Mouse (Mus musculus) liver, embryonic 14.5 days (tissue): Measurements from ENCODE around the gene Vmn1r2. TPM values are rescaled to one million over a fixed set of nuclear protein-coding genes. Genes with fewer than 3 reads are reported as not detected.
"Not testable (repeated sequence)": the region's sequence is repeated elsewhere in the genome, so short reads cannot be mapped to it uniquely, and the experiment has no call there.

Source experiments
- ATAC-seq: fragments of 200-750 bp; cut with Nextera tagmentation; 2 replicates; pipeline ENCODE4 v1.8.0; 2017; ENCODE audit warnings: moderate number of reproducible peaks, mild to moderate bottlenecking, moderate library complexity; ENCODE audit not compliant: insufficient read depth
- DNase-seq, 3 experiments: peaks; one replicate each; pipeline ENCODE4 v3.0.0-alpha.2; 2012 to 2013; ENCODE audit warnings: low read depth in 3 of 3, low spot score in 3 of 3
- H3K27ac ChIP-seq: fragments of 300-500 bp; sonication (generic); 2 replicates; pipeline ENCODE4 v1.5.1; 2014; ENCODE audit warnings: moderate library complexity, mild to moderate bottlenecking, control low read depth, inconsistent platforms
- H3K27me3 ChIP-seq: fragments of 300-500 bp; sonication (generic); 2 replicates; pipeline ENCODE4 v1.6.1; 2014; ENCODE audit warnings: mild to moderate bottlenecking, low read length, moderate library complexity; ENCODE audit not compliant: control insufficient read depth, insufficient read depth
- H3K36me3 ChIP-seq: fragments of 300-500 bp; sonication (generic); replicated peaks from 2 replicates; pipeline ENCODE4 v1.6.1; 2014; ENCODE audit warnings: low read depth; ENCODE audit not compliant: control insufficient read depth, insufficient read depth
- H3K4me1 ChIP-seq, 2 experiments: fragments of 200-500 bp in 1 of 2; fragments of 300-500 bp in 1 of 2; sonication (generic) in 1 of 2; replicated peaks; 2 replicates each; pipeline ENCODE4 v1.6.1; 2012 to 2014; ENCODE audit warnings: antibody characterized with exemption in 1 of 2, inconsistent platforms in 1 of 2, low read length in 1 of 2; ENCODE audit not compliant: control insufficient read depth in 2 of 2, insufficient read depth in 2 of 2
- H3K4me2 ChIP-seq: fragments of 300-500 bp; sonication (generic); 2 replicates; pipeline ENCODE4 v1.6.1; 2014; ENCODE audit warnings: low read depth, mild to moderate bottlenecking, control low read depth, moderate library complexity
- H3K4me3 ChIP-seq, 2 experiments: fragments of 200-500 bp in 1 of 2; fragments of 300-500 bp in 1 of 2; sonication (generic) in 1 of 2; 2 replicates each; pipeline ENCODE4 v1.5.1; 2012 to 2014; ENCODE audit warnings: low read depth in 2 of 2, low read length in 2 of 2, mild to moderate bottlenecking in 2 of 2, control low read depth in 1 of 2, inconsistent platforms in 1 of 2, moderate library complexity in 1 of 2; ENCODE audit not compliant: insufficient read depth in 1 of 2
- H3K9ac ChIP-seq: fragments of 300-500 bp; sonication (generic); replicated peaks from 2 replicates; pipeline ENCODE4 v1.6.1; 2014; ENCODE audit warnings: mild to moderate bottlenecking, control low read depth, moderate library complexity
- H3K9me3 ChIP-seq: fragments of 300-500 bp; sonication (generic); 2 replicates; pipeline ENCODE4 v1.6.1; 2016; ENCODE audit warnings: low read length, mixed read lengths; ENCODE audit not compliant: control insufficient read depth
- EP300 ChIP-seq: IDR thresholded peaks from 2 replicates; pipeline ENCODE4 v1.6.1; 2016; ENCODE audit warnings: antibody characterized with exemption, low read depth
- WGBS: fragments of 180-500 bp; shearing (Covaris S2); extraction: QIAGEN DNeasy Blood & Tissue Kit; methylation state at CpG from one replicate; pipeline ENCODE4 v1.1.7; 2014; ENCODE audit not compliant: insufficient replicate concordance; 5-methylcytosine and 5-hydroxymethylcytosine counted together
- polyA plus RNA-seq, 2 experiments: library from polyadenylated mRNA; depleted of rRNA in 1 of 2; stranded (reverse) in 1 of 2; unstranded in 1 of 2; fragments of >200 nt; fragmentation: Nextera tagmentation in 1 of 2; extraction: Ambion mirVana in 1 of 2; gene quantifications; 2 replicates each; pipeline versions ENCODE4 v1.2.1 to v1.2.3; 2012 to 2014

Gene Vmn1r2
- polyA plus RNA-seq, 2 experiments, result not detected

DNA sequence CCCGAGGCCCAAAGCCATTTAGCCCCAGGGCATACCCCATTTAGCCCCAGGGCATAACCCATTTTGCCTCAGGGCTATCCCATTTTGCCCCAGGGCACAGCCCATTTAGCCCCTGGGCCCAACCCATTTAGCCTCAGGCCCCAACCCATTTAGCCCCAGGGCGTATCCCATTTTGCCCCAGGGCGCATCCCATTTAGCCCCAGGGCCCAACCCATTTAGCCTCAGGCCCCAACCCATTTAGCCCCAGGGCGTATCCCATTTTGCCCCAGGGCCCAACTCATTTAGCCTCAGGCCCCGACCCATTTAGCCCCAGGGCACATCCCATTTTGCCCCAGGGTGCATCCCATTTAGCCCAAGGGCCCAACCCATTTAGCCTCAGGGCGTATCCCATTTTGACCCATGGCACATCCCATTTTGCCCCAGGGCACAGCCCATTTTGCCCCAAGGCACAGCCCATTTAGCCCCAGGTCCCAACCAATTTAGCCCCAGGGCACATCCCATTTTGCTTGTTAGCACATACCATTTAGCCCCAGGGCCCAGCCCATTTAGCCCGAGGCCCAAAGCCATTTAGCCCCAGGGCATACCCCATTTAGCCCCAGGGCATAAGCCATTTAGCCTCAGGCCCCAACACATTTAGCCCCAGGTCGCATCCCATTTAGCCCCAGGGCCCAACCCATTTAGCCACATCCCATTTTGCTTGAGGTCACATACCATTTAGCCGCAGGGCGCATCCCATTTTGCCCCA lies 9.8 kb downstream of the Vmn1r2 start:
- not testable (repeated sequence) for ATAC-seq, H3K4me1 ChIP-seq, H3K4me3 ChIP-seq, H3K27ac ChIP-seq, H3K4me2 ChIP-seq, H3K27me3 ChIP-seq, H3K36me3 ChIP-seq, DNase-seq, H3K9ac ChIP-seq, H3K9me3 ChIP-seq
- WGBS, result 75% methylated on average over 10 of the region's 10 CpGs

DNA sequence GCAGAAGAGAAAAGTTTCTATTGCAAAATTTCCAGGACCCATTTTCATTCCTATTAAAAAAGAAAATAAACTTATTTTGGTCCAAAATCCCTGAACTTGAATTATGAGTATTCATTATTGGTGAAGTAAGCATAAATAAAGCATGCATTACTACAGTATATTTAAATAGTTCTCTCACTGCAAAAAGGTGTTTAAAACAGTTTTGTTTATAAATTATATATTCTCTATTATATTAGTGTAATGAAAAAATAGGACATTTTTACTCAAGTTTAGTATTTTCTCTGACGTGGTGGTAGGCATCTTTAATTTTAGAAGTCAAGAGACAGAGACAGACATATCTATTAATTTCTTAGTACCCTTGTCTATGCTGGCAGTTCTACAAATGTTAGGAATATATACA lies 18.1 kb downstream of the Vmn1r2 start, which contains the start of gene Vmn1r3:
TSS of gene Vmn1r3 (minus strand) at position 101 of the 400 bp plus-strand sequence.
- ATAC-seq, H3K36me3 ChIP-seq, H3K27ac ChIP-seq, H3K27me3 ChIP-seq, H3K4me1 ChIP-seq, H3K9ac ChIP-seq, H3K4me3 ChIP-seq, H3K4me2 ChIP-seq, H3K9me3 ChIP-seq, DNase-seq: not testable (repeated sequence)
- WGBS, result 51% methylated on average over 1 of the region's 1 CpGs

DNA sequence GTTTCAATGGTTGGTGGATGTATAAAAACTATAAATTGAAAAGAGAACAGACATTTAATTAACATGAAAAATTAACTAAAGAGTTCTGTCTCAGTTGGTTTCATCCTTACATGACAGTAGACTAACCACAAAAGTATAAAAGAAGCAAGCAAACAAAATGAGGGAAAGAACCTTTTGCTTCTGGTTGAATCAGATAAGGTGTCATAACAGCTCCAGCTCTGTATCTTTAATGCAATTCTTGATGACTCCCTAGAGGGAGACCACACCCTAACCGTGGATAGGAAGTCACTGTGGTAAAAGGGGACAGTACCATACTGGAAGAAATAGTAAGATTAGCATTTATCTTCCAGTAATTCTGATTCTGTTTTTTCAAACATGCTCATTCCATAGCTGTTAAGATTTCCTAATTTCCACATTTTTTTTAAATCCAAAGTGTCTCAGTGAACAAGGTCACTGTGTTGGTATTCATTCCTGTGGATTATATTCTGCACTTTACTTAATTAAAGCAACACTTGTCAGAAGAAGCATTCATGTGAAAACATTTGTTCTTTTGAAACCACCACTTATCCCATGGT lies 42.6 kb downstream of the Vmn1r2 start:
- not testable (repeated sequence) for H3K9me3 ChIP-seq, H3K9ac ChIP-seq, H3K36me3 ChIP-seq, H3K4me2 ChIP-seq, H3K27me3 ChIP-seq, DNase-seq, H3K27ac ChIP-seq, H3K4me3 ChIP-seq, H3K4me1 ChIP-seq
- TF ChIP-seq EP300, result peak; percentile 49; the same call in 1 of the 2 replicates
- ATAC-seq, result peak; percentile 92
- WGBS, result 0% methylated on average over 1 of the region's 1 CpGs

DNA sequence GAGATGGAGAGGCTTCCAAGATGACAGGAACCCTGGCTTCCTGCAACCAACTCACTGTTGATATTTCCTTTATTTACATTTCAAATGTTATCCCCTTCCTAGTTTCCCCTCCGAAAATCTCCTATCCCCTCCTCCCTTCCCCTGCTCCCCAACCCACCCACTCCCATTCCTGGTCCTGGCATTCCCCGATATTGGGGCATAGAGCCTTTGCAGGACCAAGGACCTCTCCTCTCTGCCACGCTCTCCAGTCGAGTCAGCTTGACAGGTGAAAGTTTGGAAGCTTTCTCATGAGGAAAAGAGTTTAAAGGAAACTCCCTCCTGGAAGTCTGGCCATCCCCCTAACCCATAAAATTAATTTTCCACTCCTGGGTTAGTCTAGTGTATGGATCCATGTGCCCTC lies 46.2 kb downstream of the Vmn1r2 start:
- not testable (repeated sequence) for H3K4me2 ChIP-seq, H3K9ac ChIP-seq, H3K4me3 ChIP-seq, H3K9me3 ChIP-seq, ATAC-seq, H3K36me3 ChIP-seq, H3K27ac ChIP-seq, H3K27me3 ChIP-seq, H3K4me1 ChIP-seq, DNase-seq
- WGBS, result 53% methylated on average over 3 of the region's 4 CpGs

DNA sequence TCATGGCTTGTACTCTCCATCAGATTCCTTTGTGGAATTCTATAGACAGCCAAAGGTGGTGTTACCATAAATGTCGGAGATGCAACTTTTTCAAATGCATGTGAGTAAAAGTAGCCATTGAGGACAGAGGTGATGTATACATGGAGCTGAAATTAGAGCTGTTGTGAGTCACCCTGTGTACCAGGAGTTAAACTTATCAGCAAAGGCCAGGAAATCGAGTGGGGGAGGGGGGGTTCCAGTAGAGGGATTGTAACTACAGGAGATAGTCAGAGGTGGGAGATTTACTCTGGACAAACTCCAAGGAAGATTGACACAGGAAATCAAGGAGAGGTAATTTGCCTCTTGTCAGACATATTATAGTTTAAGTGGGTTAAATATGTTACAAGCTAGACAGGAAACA lies 49.3 kb downstream of the Vmn1r2 start:
- not testable (repeated sequence) for H3K4me1 ChIP-seq, H3K27me3 ChIP-seq, H3K9ac ChIP-seq, H3K4me2 ChIP-seq, H3K36me3 ChIP-seq, H3K27ac ChIP-seq, DNase-seq, H3K4me3 ChIP-seq, H3K9me3 ChIP-seq
- 20% methylated on average over 2 of the region's 2 CpGs for WGBS
- ATAC-seq, result peak; percentile 75; the same call in 1 of the 2 replicates

Other genes starting within 250 kb of the Vmn1r2 start
- gene Vmn1r3, start 18.0 kb downstream of the Vmn1r2 start, polyA plus RNA-seq (2012; rRNA removed), result not detected in 2 replicates
- not detected in 2 replicates for gene Vmn1r3, start 18.0 kb downstream of the Vmn1r2 start, polyA plus RNA-seq (2014; fragmentation: Nextera tagmentation; extraction: Ambion mirVana)